Mouse (Mus musculus): ENCODE results near the gene Brk1. TPM values are rescaled to one million over a fixed set of nuclear protein-coding genes. Genes with fewer than 3 reads are reported as not detected.

Brk1 gene
- polyA plus RNA-seq, 1 experiment from 2014 or later = 233 TPM

DNA sequence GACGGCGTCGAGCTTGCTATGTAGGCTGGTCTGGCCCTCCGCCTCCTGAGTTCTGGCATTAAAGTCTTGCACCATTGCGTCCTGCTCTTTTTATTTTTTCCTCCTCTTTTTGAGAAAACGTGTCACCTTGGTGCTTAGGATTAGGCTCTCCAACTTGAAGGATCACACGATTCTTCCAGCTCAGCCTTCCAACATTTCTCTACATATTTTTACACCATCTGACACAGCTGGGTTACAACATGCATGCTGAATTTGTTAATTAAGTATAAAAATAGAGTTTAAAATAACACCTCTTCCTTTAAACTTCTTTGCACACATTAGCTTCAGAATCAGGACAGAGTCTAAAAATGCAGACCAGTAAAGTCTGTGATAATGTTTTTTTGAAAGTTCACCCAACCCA, 4.7 kb downstream of the Brk1 start:
- Histone ChIP-seq H3K36me3 (replicated peaks; ENCODE audit: control insufficient read depth, insufficient read depth, low read depth, low read length) (no peaks in the 10 kb centered on the region; the same call in 1 of the 2 replicates), H3K4me1 (ENCODE audit: control insufficient read depth, insufficient read depth, low read length) (no peaks in the 10 kb centered on the region), H3K4me3 (ENCODE audit: low read depth, low read length) (no peak overlapping the region), H3K4me2 (ENCODE audit: low read depth, low read length) (no peak overlapping the region), H3K27ac (replicated peaks; ENCODE audit: low read depth, low read length) (no peak overlapping the region), H3K9me3 (replicated peaks; ENCODE audit: control insufficient read depth, low read length) (no peaks in the 10 kb centered on the region), H3K27me3 (ENCODE audit: control insufficient read depth, insufficient read depth, low read length) (no peaks in the 10 kb centered on the region), H3K9ac (replicated peaks; ENCODE audit: low read length) (no peak overlapping the region)
- DNase-seq (ENCODE audit: low spot score) = no peak
- no peak for ATAC-seq (replicated peaks; ENCODE audit: insufficient number of reproducible peaks, low FRiP score, low TSS enrichment, low read depth)
- 88% methylated on average over 7 of the region's 7 CpGs for WGBS

DNA sequence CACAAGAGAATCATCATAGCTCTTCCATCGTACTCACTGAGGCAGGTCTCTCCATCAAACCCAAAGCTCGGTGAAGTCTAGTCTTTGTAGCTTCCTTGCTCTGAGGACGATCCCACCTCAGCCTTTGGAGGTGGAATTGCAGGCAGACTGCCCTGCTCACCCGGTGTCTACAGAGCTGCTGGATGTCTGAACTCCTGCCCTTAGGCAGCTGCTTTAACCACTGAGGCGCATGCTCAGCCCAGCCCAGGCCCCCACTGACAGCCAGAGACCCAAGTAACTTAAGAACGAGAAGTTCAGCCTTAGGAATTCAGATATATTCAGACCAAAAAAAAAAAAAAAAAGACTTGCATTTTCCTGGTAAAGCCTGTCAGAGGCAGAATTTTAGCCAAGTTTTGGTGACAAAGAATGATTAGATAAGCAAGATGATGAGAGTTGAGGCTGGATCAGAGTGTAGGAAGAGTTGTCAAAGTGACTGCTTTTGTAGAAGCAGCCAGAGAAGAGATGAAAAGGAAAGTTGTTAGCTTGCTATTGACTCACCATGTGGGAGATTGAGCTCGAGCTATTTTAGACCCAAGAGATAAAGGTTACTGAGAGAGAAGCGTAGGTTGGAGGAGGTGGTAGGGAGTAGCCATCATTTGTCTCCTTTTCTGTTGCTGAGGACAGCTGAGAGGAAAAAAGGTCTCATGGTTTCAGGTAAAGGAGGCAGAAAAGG, 7.8 kb downstream of the Brk1 start:
- no peak overlapping the region for H3K4me2 ChIP-seq (ENCODE audit: low read depth, low read length)
- no peak overlapping the region for H3K9ac ChIP-seq (replicated peaks; ENCODE audit: low read length)
- H3K4me3 ChIP-seq (ENCODE audit: low read depth, low read length) = no peak overlapping the region
- DNase-seq (ENCODE audit: low spot score) = no peak
- no peaks in the 10 kb centered on the region for H3K27me3 ChIP-seq (ENCODE audit: control insufficient read depth, insufficient read depth, low read length)
- H3K9me3 ChIP-seq (replicated peaks; ENCODE audit: control insufficient read depth, low read length) = no peaks in the 10 kb centered on the region
- WGBS = 85% methylated on average over 8 of the region's 8 CpGs
- no peak overlapping the region for H3K27ac ChIP-seq (replicated peaks; ENCODE audit: low read depth, low read length)
- ATAC-seq (replicated peaks; ENCODE audit: insufficient number of reproducible peaks, low FRiP score, low TSS enrichment, low read depth) = no peak
- H3K4me1 ChIP-seq (ENCODE audit: control insufficient read depth, insufficient read depth, low read length) = no peaks in the 10 kb centered on the region
- peaks cover 4% of the 10 kb centered on the region; the same call in 1 of the 2 replicates for H3K36me3 ChIP-seq (replicated peaks; ENCODE audit: control insufficient read depth, insufficient read depth, low read depth, low read length)

DNA sequence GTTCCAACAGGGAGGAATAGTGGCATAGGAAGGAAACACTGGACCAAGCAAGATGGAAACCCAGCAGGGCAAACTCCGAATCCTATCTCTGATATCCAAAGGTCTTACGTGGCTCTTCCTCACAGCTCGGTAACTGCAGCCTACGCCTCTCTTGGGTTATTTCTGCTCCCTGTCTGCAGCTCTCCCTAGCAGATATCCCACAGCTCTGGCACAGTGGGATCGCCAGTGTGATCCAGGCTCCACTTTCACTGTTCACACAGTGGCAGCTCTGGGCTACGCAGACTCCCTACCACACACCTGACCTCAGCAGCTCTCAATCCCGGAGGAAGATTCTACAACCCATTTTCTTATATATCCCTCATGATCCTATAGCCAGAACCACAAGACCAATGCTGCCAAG, 9.6 kb downstream of the Brk1 start:
- peaks cover 10% of the 10 kb centered on the region; the same call in 1 of the 2 replicates for H3K36me3 ChIP-seq (replicated peaks; ENCODE audit: control insufficient read depth, insufficient read depth, low read depth, low read length)

DNA sequence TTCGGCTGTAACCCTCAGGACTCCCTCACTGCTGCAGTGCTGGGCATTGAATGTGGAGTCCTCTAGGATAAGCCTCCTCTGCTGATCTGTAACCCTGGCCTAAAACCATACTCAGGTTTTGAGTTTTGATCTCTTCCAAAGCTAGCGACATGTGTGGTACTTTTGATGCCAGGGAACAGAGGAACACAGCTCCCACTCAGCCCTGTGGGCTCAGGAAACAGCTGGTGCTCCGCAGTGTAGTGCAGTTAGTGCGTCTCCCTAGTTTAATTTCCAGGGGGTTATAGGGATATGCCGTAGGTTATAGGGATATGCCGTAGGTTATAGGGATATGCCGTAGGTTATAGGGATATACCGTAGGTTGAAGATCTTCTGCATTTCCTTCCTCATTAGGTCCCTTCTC, 10.4 kb downstream of the Brk1 start:
- no peak overlapping the region for H3K4me2 ChIP-seq (ENCODE audit: low read depth, low read length)
- H3K4me3 ChIP-seq (ENCODE audit: low read depth, low read length) = no peak overlapping the region
- ATAC-seq (replicated peaks; ENCODE audit: insufficient number of reproducible peaks, low FRiP score, low TSS enrichment, low read depth) = no peak
- DNase-seq (ENCODE audit: low spot score) = no peak
- H3K27ac ChIP-seq (replicated peaks; ENCODE audit: low read depth, low read length) = no peak overlapping the region
- H3K27me3 ChIP-seq (ENCODE audit: control insufficient read depth, insufficient read depth, low read length) = no peaks in the 10 kb centered on the region
- H3K36me3 ChIP-seq (replicated peaks; ENCODE audit: control insufficient read depth, insufficient read depth, low read depth, low read length) = peaks cover 10% of the 10 kb centered on the region; the same call in 1 of the 2 replicates
- H3K4me1 ChIP-seq (ENCODE audit: control insufficient read depth, insufficient read depth, low read length) = no peaks in the 10 kb centered on the region
- 95% methylated on average over 8 of the region's 8 CpGs for WGBS
- no peak overlapping the region for H3K9ac ChIP-seq (replicated peaks; ENCODE audit: low read length)
- H3K9me3 ChIP-seq (replicated peaks; ENCODE audit: control insufficient read depth, low read length) = no peaks in the 10 kb centered on the region

More for the DNA sequence above, 9.6 kb downstream of the Brk1 start:
- no peak overlapping the region for H3K27ac ChIP-seq (replicated peaks; ENCODE audit: low read depth, low read length)
- H3K4me3 ChIP-seq (ENCODE audit: low read depth, low read length) = no peak overlapping the region
- H3K4me2 ChIP-seq (ENCODE audit: low read depth, low read length) = no peak overlapping the region
- no peak overlapping the region for H3K9ac ChIP-seq (replicated peaks; ENCODE audit: low read length)
- no peaks in the 10 kb centered on the region for H3K4me1 ChIP-seq (ENCODE audit: control insufficient read depth, insufficient read depth, low read length)
- no peak for ATAC-seq (replicated peaks; ENCODE audit: insufficient number of reproducible peaks, low FRiP score, low TSS enrichment, low read depth)
- no peaks in the 10 kb centered on the region for H3K9me3 ChIP-seq (replicated peaks; ENCODE audit: control insufficient read depth, low read length)
- DNase-seq (ENCODE audit: low spot score) = no peak
- H3K27me3 ChIP-seq (ENCODE audit: control insufficient read depth, insufficient read depth, low read length) = no peaks in the 10 kb centered on the region
- 97% methylated on average over 7 of the region's 7 CpGs for WGBS

DNA sequence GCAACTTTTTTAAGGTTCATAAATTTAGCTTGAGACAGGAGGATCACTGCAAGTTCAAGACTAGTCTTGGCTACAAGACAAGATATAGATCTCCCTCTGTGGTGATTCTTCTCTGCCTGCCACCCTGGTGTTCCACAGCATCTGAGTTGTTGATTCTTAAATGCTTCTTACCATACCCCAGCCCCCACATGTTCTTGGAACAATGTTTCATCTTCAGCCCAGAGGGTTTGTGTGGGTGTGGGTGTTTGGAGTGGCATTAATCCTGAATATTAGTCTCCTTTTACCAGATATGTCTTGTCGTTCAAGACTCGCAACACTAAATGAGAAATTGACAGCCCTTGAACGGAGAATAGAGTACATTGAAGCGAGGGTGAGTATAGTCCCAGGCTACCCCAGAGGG, 10.9 kb downstream of the Brk1 start:
- DNase-seq (ENCODE audit: low spot score) = no peak
- H3K4me3 ChIP-seq (ENCODE audit: low read depth, low read length) = no peak overlapping the region
- no peak overlapping the region for H3K9ac ChIP-seq (replicated peaks; ENCODE audit: low read length)
- H3K4me1 ChIP-seq (ENCODE audit: control insufficient read depth, insufficient read depth, low read length) = no peaks in the 10 kb centered on the region
- H3K9me3 ChIP-seq (replicated peaks; ENCODE audit: control insufficient read depth, low read length) = no peaks in the 10 kb centered on the region
- no peak overlapping the region for H3K27ac ChIP-seq (replicated peaks; ENCODE audit: low read depth, low read length)
- H3K27me3 ChIP-seq (ENCODE audit: control insufficient read depth, insufficient read depth, low read length) = no peaks in the 10 kb centered on the region
- H3K4me2 ChIP-seq (ENCODE audit: low read depth, low read length) = no peak overlapping the region
- WGBS = 93% methylated on average over 4 of the region's 4 CpGs
- no peak for ATAC-seq (replicated peaks; ENCODE audit: insufficient number of reproducible peaks, low FRiP score, low TSS enrichment, low read depth)
- peaks cover 10% of the 10 kb centered on the region; the same call in 1 of the 2 replicates for H3K36me3 ChIP-seq (replicated peaks; ENCODE audit: control insufficient read depth, insufficient read depth, low read depth, low read length)

DNA sequence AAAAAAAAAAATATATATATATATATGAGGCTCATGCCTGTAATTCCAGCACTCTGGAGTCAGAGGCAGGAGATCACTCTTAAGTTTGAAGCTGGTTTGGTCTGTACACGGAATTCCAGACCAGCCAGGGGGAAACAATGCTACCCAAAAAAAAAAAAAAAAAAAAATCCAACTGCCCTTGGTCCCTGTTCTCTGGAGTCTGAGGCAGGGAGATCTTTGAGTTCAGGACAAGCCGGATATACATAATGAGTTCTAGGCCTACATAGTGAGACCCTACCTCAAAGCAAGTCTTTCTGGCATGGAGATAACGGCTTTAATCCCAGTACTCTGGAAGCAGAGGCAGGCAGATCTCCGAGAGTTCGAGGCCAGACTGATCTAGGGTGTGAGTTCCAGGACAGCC, 18.8 kb downstream of the Brk1 start:
- no peak for DNase-seq (ENCODE audit: low spot score)
- H3K4me1 ChIP-seq (ENCODE audit: control insufficient read depth, insufficient read depth, low read length) = no peaks in the 10 kb centered on the region
- 75% methylated on average over 5 of the region's 5 CpGs for WGBS
- no peak overlapping the region for H3K27ac ChIP-seq (replicated peaks; ENCODE audit: low read depth, low read length)
- no peak; the same call in 1 of the 2 replicates for ATAC-seq (replicated peaks; ENCODE audit: insufficient number of reproducible peaks, low FRiP score, low TSS enrichment, low read depth)
- no peaks in the 10 kb centered on the region for H3K36me3 ChIP-seq (replicated peaks; ENCODE audit: control insufficient read depth, insufficient read depth, low read depth, low read length)
- peak overlapping the region; percentile 67; the same call in 1 of the 2 replicates for H3K4me3 ChIP-seq (ENCODE audit: low read depth, low read length)
- H3K27me3 ChIP-seq (ENCODE audit: control insufficient read depth, insufficient read depth, low read length) = no peaks in the 10 kb centered on the region
- no peaks in the 10 kb centered on the region for H3K9me3 ChIP-seq (replicated peaks; ENCODE audit: control insufficient read depth, low read length)
- H3K4me2 ChIP-seq (ENCODE audit: low read depth, low read length) = no peak overlapping the region
- no peak overlapping the region for H3K9ac ChIP-seq (replicated peaks; ENCODE audit: low read length)

DNA sequence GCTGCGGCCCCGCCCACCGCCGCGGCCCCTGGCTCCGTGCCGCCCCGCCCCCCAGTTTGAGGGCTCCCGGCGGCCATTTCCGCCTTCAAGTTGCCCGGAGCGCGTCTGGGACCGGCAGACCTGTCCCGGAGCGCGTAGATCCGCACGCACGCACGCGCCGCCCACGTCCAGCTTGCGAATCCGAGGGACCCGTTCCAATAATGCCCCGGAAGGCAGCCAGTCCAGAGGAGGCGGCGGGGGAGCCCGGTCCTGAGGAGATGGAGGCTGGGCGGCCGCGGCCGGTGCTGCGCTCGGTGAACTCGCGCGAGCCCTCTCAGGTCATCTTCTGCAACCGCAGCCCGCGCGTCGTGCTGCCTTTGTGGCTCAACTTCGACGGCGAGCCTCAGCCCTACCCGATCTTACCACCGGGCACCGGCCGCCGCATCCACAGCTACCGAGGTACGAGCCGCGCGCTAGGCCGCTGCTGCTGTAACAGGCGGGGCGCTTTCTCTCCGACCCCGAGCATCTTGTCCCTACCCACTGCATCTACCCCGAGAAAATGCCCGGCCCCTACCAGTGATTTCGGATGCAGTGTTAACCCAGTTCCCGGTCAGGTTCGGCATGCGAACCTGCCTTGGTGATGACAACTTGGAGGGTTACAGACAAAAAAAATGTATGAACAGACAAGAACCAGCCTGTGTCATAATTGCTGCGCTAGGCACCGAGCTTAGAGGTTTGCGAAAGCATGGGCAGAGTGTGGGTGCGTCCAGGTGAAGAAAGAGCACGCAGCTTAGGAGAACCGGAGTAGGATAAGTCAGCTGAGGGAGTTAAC, 19.6 kb downstream of the Brk1 start, which contains the start of gene Vhl:
Gene Vhl (plus strand): TSS at position 19 of the 811 bp plus-strand sequence.
- peak; percentile 75 for ATAC-seq (replicated peaks; ENCODE audit: insufficient number of reproducible peaks, low FRiP score, low TSS enrichment, low read depth)
- Histone ChIP-seq H3K27me3 (ENCODE audit: control insufficient read depth, insufficient read depth, low read length) (no peaks in the 10 kb centered on the region), H3K9me3 (replicated peaks; ENCODE audit: control insufficient read depth, low read length) (no peaks in the 10 kb centered on the region), H3K36me3 (replicated peaks; ENCODE audit: control insufficient read depth, insufficient read depth, low read depth, low read length) (no peaks in the 10 kb centered on the region; the same call in 1 of the 2 replicates), H3K9ac (replicated peaks; ENCODE audit: low read length) (peak within 1 kb of the TSS; percentile 83), H3K4me2 (ENCODE audit: low read depth, low read length) (peak within 1 kb of the TSS; percentile 59), H3K27ac (replicated peaks; ENCODE audit: low read depth, low read length) (peak within 1 kb of the TSS; percentile 75), H3K4me3 (ENCODE audit: low read depth, low read length) (peak within 1 kb of the TSS; percentile 67), H3K4me1 (ENCODE audit: control insufficient read depth, insufficient read depth, low read length) (no peaks in the 10 kb centered on the region)
- under 1% methylated on average over 68 of the region's 76 CpGs for WGBS
- peak; percentile 88 for DNase-seq (ENCODE audit: low spot score)

Measured in embryonic facial prominence, embryonic 11.5 days (tissue).